Mouse (Mus musculus) brain, adult 2 months (tissue): Measurements from ENCODE around the gene Cpb1.

Source experiments
- DNase-seq: peaks from one replicate; pipeline ENCODE4 v3.0.0; 2011; ENCODE audit warnings: low read depth, low spot score

Cpb1 gene

GRCm38 (mm10) chr3:20275633-20276032 lies at the start of gene Cpb1:
Gene Cpb1, minus strand, starts transcription at chr3:20275733.
- DNase-seq, result no peak

- no peak for DNase-seq
Observed at GRCm38 (mm10) chr3:20317233-20317632, 41.7 kb upstream of the Cpb1 start.

- DNase-seq, result no peak
Observed at GRCm38 (mm10) chr3:20309142-20309541, 33.6 kb upstream of the Cpb1 start.

- no peak for DNase-seq
Observed at GRCm38 (mm10) chr3:20307256-20307655, 31.7 kb upstream of the Cpb1 start.

GRCm38 (mm10) chr3:20304758-20305352 lies 29.3 kb upstream of the Cpb1 start:
- peak; percentile 52 for DNase-seq

- DNase-seq, result no peak
Observed at GRCm38 (mm10) chr3:20295546-20295945, 20.0 kb upstream of the Cpb1 start.

- no peak for DNase-seq
Observed at GRCm38 (mm10) chr3:20294542-20295348, 19.2 kb upstream of the Cpb1 start.

- no peak for DNase-seq
Observed at GRCm38 (mm10) chr3:20291370-20291769, 15.8 kb upstream of the Cpb1 start.

GRCm38 (mm10) chr3:20288761-20289160 lies 13.2 kb upstream of the Cpb1 start:
- no peak for DNase-seq

- DNase-seq, result no peak
Observed at GRCm38 (mm10) chr3:20281796-20282195, 6.3 kb upstream of the Cpb1 start.

GRCm38 (mm10) chr3:20254566-20255479 lies 20.7 kb downstream of the Cpb1 start:
- peak; percentile 26 for DNase-seq

GRCm38 (mm10) chr3:20243913-20244312 lies 31.6 kb downstream of the Cpb1 start:
- no peak for DNase-seq

- no peak for DNase-seq
Observed at GRCm38 (mm10) chr3:20242050-20242449, 33.5 kb downstream of the Cpb1 start, which contains the start of gene Cpa3. Gene Cpa3, minus strand, starts transcription at chr3:20242181.

- no peak for DNase-seq
Observed at GRCm38 (mm10) chr3:20239741-20240140, 35.8 kb downstream of the Cpb1 start.

- DNase-seq, result no peak
Observed at GRCm38 (mm10) chr3:20236965-20237364, 38.6 kb downstream of the Cpb1 start.

GRCm38 (mm10) chr3:20229027-20229426 lies 46.5 kb downstream of the Cpb1 start:
- no peak for DNase-seq

- peak; percentile 4 for DNase-seq
Observed at GRCm38 (mm10) chr3:20225429-20225828, 50.1 kb downstream of the Cpb1 start.

GRCm38 (mm10) chr3:20222926-20223698 lies 52.4 kb downstream of the Cpb1 start:
- no peak for DNase-seq

- no peak for DNase-seq
Observed at GRCm38 (mm10) chr3:20222136-20222535, 53.4 kb downstream of the Cpb1 start.

GRCm38 (mm10) chr3:20198869-20199268 lies 76.7 kb downstream of the Cpb1 start:
- DNase-seq, result peak; percentile 69
